Mouse (Mus musculus) limb, embryonic 14.5 days (tissue): ENCODE results near the gene Abtb2. TPM values are rescaled to one million over a fixed set of nuclear protein-coding genes. Genes with fewer than 3 reads are reported as not detected.

Experiments used
- ATAC-seq: fragments of 200-750 bp; cut with Nextera tagmentation; 2 replicates; pipeline ENCODE4 v1.8.0; 2017; ENCODE audit warnings: low read depth, moderate number of reproducible peaks, moderate TSS enrichment; ENCODE audit not compliant: low FRiP score
- DNase-seq: peaks from one replicate; pipeline ENCODE4 v3.0.0-alpha.2; 2015; ENCODE audit warnings: low spot score
- H3K27ac ChIP-seq: fragments of 300-500 bp; sonication (generic); replicated peaks from 2 replicates; pipeline ENCODE4 v1.5.1; 2014; ENCODE audit warnings: low read depth, mild to moderate bottlenecking, low read length, moderate library complexity, mixed read lengths
- H3K27me3 ChIP-seq: fragments of 300-500 bp; sonication (generic); 2 replicates; pipeline ENCODE4 v1.6.1; 2014; ENCODE audit warnings: low read length, mixed read lengths; ENCODE audit not compliant: control insufficient read depth, insufficient read depth
- H3K36me3 ChIP-seq: fragments of 300-500 bp; sonication (generic); 2 replicates; pipeline ENCODE4 v1.6.1; 2014; ENCODE audit warnings: mild to moderate bottlenecking, low read length, moderate library complexity, mixed read lengths; ENCODE audit not compliant: control insufficient read depth, insufficient read depth
- H3K4me1 ChIP-seq: fragments of 300-500 bp; sonication (generic); 2 replicates; pipeline ENCODE4 v1.6.1; 2014; ENCODE audit warnings: antibody characterized with exemption, low read length, mixed read lengths; ENCODE audit not compliant: control insufficient read depth, insufficient read depth
- H3K4me2 ChIP-seq: fragments of 300-500 bp; sonication (generic); replicated peaks from 2 replicates; pipeline ENCODE4 v1.6.1; 2014; ENCODE audit warnings: low read depth, mild to moderate bottlenecking, low read length, moderate library complexity; ENCODE audit not compliant: severe bottlenecking
- H3K4me3 ChIP-seq: fragments of 300-500 bp; sonication (generic); replicated peaks from 2 replicates; pipeline ENCODE4 v1.5.1; 2014; ENCODE audit warnings: low read length
- H3K9ac ChIP-seq: fragments of 300-500 bp; sonication (generic); 2 replicates; pipeline ENCODE4 v1.6.1; 2014; ENCODE audit warnings: mild to moderate bottlenecking, low read depth, low read length, moderate library complexity; ENCODE audit not compliant: severe bottlenecking
- H3K9me3 ChIP-seq: fragments of 300-500 bp; sonication (generic); 2 replicates; pipeline ENCODE4 v1.6.1; 2016; ENCODE audit warnings: low read length; ENCODE audit not compliant: control insufficient read depth
- POLR2A ChIP-seq: fragments of 200-500 bp; IDR thresholded peaks from 2 replicates; pipeline ENCODE4 v1.8.0; 2012; ENCODE audit warnings: inconsistent platforms, mild to moderate bottlenecking, moderate library complexity, borderline replicate concordance; ENCODE audit not compliant: insufficient read depth, insufficient read length; ENCODE audit errors: extremely low read depth
- WGBS: fragments of 180-500 bp; shearing (Covaris S2); extraction: QIAGEN DNeasy Blood & Tissue Kit; methylation state at CpG from one replicate; pipeline ENCODE4 v1.1.7; 2014; 5-methylcytosine and 5-hydroxymethylcytosine counted together
- polyA plus RNA-seq, 2 experiments: library from polyadenylated mRNA; depleted of rRNA in 1 of 2; stranded (reverse) in 1 of 2; unstranded in 1 of 2; fragments of >200 nt; fragmentation: Nextera tagmentation in 1 of 2; extraction: Ambion mirVana in 1 of 2; gene quantifications; 2 replicates each; pipeline versions ENCODE4 v1.2.1 to v1.2.3; 2012 to 2014

Gene Abtb2
- polyA plus RNA-seq, 2 experiments = 15.6 to 22.7 TPM

DNA sequence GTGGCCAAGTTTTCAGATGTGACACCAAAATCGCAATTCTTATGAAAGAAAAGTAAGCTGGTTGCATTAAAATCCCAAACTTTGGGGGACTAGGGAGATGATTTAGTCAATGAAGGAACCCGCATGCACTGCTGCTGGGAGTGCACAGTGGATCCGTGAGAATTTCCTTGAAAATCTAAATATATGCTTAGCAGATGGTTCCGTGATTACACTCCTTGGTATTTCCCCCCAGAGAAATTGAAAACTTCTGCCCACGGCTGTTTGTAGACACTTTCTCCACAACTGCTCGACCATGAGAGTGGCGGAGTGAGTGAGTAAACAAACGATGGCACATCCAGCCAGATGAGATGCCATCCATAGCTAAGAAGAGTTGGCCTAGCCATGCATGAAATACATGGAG lies 102.8 kb downstream of the Abtb2 start:
- Histone ChIP-seq H3K36me3 (no peaks in the 10 kb centered on the region), H3K4me2 (no peak overlapping the region), H3K27me3 (no peaks in the 10 kb centered on the region), H3K27ac (no peak overlapping the region), H3K9ac (no peak overlapping the region), H3K4me3 (no peak overlapping the region), H3K4me1 (peaks cover 36% of the 10 kb centered on the region), H3K9me3 (no peaks in the 10 kb centered on the region)
- no peak for DNase-seq
- 74% methylated on average over 8 of the region's 8 CpGs for WGBS
- TF ChIP-seq POLR2A = no peak
- ATAC-seq = no peak

DNA sequence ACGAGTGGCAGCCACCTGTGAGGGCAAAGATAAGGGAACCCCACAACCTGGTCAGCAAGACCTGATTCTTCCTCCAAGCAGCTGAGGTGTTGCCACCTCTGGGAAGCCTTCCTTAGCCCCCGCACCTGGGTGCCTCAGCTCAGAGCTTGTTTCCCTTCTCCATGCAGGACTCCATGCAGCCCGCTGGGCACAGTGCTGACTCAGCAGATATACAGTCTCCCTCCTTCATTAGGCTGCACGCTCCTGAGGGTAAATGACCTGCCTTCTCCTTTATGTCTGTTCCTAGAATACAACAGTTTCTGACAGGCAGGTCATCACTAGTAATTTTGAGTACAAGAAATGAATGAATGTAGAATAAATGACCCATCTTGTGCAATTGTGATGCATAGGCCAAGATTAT lies 103.5 kb downstream of the Abtb2 start:
- ATAC-seq = no peak
- H3K36me3 ChIP-seq = no peaks in the 10 kb centered on the region
- WGBS = 88% methylated on average over 4 of the region's 4 CpGs

DNA sequence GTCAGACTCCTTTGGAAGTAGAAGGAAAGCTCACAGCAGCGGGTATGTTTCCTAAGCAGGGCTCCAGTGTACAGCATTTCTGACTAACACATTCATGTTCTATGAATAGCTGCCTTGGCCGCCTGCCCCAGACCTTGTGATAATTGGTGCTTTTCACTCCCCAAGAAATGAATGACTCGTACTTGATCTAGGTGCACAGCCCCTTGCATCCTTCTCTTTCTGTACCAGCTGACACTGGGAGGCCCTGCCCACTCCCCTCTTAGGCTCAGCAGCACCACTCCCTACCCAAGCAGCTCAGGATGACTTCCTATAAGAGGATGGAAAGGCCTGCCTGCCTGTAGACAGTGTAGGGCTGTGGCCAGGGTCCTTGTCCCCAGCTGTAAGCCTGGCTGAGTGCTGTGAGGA lies 104.2 kb downstream of the Abtb2 start:
- ATAC-seq = peak; percentile 44; the same call in 1 of the 2 replicates
- H3K36me3 ChIP-seq = no peaks in the 10 kb centered on the region
- no peak overlapping the region for H3K9ac ChIP-seq
- H3K4me2 ChIP-seq = no peak overlapping the region
- WGBS = 61% methylated on average over 3 of the region's 3 CpGs
- no peak overlapping the region for H3K4me3 ChIP-seq
- H3K27me3 ChIP-seq = no peaks in the 10 kb centered on the region
- H3K9me3 ChIP-seq = no peaks in the 10 kb centered on the region
- peaks cover 36% of the 10 kb centered on the region for H3K4me1 ChIP-seq
- DNase-seq = peak; percentile 74
- H3K27ac ChIP-seq = no peak overlapping the region
- TF ChIP-seq POLR2A = no peak

More for the DNA sequence above, 103.5 kb downstream of the Abtb2 start:
- H3K4me2 ChIP-seq = no peak overlapping the region
- no peak for DNase-seq
- H3K27me3 ChIP-seq = no peaks in the 10 kb centered on the region
- peaks cover 36% of the 10 kb centered on the region for H3K4me1 ChIP-seq
- no peak for TF ChIP-seq POLR2A
- no peak overlapping the region for H3K4me3 ChIP-seq
- H3K9me3 ChIP-seq = no peaks in the 10 kb centered on the region
- H3K27ac ChIP-seq = no peak overlapping the region
- H3K9ac ChIP-seq = no peak overlapping the region

DNA sequence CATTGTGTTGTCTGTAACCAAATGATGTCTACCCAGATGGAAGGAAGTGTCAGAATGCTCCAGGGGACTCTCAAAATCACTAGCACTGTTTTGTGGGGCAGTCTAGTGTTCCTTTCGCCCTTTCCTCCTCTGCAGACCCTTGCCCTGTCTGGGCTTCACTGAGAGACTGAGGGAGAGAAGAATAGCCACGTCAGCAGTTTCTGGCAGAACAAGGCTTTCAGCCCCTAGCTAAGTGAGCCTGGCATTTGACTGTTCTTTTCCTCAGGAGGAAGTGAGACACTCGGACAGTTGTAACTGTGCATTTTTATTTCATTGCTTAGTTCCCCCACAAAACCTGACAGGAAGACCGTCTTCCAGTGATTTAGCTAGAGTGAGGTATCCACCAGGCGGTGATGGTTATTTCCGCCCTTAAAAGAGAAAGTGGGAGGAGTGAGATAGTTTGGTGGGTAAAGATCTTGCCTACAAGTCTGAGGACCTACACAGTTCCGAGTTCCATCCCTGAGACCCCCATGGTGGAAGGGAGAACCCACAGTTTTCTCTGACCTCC lies 106.5 kb downstream of the Abtb2 start:
- no peak for TF ChIP-seq POLR2A
- peaks cover 46% of the 10 kb centered on the region for H3K4me1 ChIP-seq
- H3K9ac ChIP-seq = no peak overlapping the region
- H3K27ac ChIP-seq = 0 out of 2 replicates have a peak overlapping the region, but pooled peaks have one; percentile 41
- H3K4me3 ChIP-seq = no peak overlapping the region
- DNase-seq (no peak), ATAC-seq (no peak)
- H3K9me3 ChIP-seq = no peaks in the 10 kb centered on the region
- no peaks in the 10 kb centered on the region for H3K27me3 ChIP-seq
- WGBS = 67% methylated on average over 7 of the region's 7 CpGs
- H3K36me3 ChIP-seq = no peaks in the 10 kb centered on the region
- no peak overlapping the region for H3K4me2 ChIP-seq

DNA sequence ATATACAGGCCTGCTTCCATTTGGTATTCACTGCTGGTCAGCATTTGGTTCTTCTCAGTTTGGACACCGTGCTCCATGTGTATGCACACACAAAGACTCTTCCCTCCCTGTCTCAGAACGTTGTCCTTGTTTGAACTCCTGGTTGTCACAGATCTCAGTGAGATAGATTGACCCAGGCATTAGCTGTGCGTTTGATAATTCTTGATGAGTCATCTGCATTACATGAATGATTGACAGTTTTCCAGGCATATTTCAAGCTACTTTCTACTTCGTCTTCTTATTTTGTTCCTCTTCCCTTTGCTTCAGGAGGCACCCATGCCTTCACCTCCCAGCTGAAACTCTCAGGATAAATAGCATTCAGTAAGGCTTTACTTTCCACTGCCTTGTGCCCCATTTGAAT lies 107.5 kb downstream of the Abtb2 start:
- no peak for ATAC-seq
- no peak overlapping the region for H3K9ac ChIP-seq
- DNase-seq = no peak
- H3K27me3 ChIP-seq = no peaks in the 10 kb centered on the region
- H3K4me2 ChIP-seq = no peak overlapping the region
- no peaks in the 10 kb centered on the region for H3K9me3 ChIP-seq
- H3K27ac ChIP-seq = no peak overlapping the region
- TF ChIP-seq POLR2A = no peak
- no peaks in the 10 kb centered on the region for H3K36me3 ChIP-seq
- WGBS = 84% methylated on average over 4 of the region's 4 CpGs
- no peak overlapping the region for H3K4me3 ChIP-seq
- H3K4me1 ChIP-seq = peaks cover 39% of the 10 kb centered on the region

DNA sequence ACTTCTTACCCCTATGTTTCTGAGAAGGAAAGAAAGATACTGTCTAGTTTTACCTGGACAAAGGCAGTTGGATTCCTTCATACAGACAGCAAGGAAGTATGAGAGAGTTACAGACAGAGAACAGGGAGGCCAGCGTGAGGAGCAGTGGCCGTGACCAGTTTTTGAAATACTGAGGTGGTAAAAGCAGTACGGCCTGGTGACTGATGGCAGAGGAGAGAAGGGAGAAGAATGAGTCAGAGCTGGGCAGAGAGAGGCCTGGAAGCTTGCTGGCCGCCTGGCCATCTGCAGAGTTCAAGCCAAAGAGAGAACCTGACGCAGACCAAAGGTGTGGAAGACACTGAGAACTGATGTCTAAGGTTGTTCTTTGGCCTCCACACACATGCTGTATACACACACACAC lies 109.3 kb downstream of the Abtb2 start:
- DNase-seq (no peak), ATAC-seq (no peak)
- no peak overlapping the region for H3K4me3 ChIP-seq
- no peaks in the 10 kb centered on the region for H3K36me3 ChIP-seq
- H3K27ac ChIP-seq = no peak overlapping the region
- no peaks in the 10 kb centered on the region for H3K27me3 ChIP-seq
- H3K4me1 ChIP-seq = peaks cover 26% of the 10 kb centered on the region
- no peaks in the 10 kb centered on the region for H3K9me3 ChIP-seq
- 89% methylated on average over 5 of the region's 5 CpGs for WGBS
- TF ChIP-seq POLR2A = no peak
- no peak overlapping the region for H3K9ac ChIP-seq
- H3K4me2 ChIP-seq = no peak overlapping the region
